Mouse (Mus musculus) urinary bladder, postnatal 36 days (tissue): ENCODE measurements around the gene Fancg.

Source experiments
- DNase-seq, 2 experiments: peaks; one replicate each; pipeline ENCODE4 v3.0.0; 2022; ENCODE audit warnings: low spot score in 2 of 2, mixed read lengths in 1 of 2

Fancg gene

DNA sequence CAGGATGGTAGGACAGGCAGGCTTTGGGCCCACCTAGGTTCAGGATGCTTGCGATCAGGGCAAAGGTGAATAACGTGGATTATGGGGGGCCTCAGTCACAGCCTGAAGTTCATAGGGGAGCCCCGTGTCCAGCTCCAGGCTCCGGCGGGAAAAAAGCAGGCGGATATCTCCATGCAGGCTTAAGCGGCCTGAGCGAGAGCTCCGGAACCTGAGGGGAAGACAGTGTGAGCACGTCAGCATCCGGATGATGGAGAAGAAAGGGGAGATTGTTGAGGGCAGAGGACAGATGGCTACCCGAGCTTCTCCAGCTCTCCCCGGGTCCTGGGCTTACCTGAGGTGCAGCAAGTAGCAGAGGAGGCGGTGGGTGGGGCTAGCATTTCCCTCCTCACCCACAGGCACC lies 23.2 kb upstream of the Fancg start:
- no peak for DNase-seq

DNA sequence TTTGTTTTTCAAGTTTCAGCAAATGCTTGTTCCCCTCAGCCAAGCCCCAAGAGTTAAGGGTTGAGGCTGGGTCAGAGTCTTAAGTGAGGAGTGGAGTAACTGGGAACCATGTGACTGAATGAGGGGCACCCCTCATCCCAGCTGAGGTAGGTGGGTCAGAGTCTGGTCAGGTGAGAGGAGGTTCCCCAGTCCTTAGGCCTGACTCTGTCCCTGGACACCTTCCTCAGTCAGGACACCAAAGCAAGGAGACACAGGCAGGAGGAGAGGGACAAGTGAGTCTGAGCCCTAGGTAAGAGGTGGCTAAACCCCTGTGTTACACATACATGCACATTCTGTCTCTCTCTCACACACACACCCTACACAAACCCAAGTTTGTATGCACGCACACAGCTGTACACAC lies 22.2 kb upstream of the Fancg start:
- DNase-seq, result no peak

DNA sequence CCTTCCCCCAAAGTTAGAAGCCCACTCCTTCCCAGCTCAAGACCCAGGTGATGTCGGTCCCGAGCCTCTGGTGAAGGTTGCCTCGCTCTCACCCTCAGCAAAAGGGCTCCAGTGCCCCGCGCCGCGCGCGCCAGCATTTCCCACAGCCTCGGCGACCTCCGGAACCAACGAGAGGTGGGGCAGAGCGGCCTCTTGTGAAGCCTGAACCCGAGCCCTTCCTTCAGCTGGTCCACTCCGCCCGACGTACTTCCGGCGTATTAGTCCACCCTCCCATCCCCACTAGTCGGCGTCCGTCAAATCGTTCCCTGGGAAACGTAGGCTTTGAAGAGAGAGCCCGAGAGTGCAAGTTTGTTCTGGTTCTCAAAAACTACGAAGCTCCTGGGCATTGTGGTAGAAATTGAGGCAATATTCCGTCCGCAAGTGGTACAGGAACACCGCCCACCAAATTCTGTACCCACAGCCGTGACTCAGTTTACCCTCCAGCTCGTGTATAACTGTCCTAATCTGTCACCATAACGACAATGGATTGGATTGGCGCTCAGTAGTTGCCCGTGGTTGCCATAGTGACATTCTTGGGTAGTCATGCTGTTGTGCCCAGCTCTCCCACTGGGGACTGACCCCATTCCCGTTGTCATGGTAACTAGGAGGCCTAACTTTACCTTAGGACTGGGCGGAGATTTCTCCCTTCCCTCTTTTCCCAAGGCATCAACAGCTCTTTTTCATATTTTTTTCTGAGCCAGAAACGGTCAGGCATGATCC lies 21.1 kb upstream of the Fancg start, which contains the start of gene Stoml2:
Stoml2 (minus strand) TSS at position 474 of the 759 bp plus-strand sequence.
- DNase-seq, result peak; percentile 84 to 92

DNA sequence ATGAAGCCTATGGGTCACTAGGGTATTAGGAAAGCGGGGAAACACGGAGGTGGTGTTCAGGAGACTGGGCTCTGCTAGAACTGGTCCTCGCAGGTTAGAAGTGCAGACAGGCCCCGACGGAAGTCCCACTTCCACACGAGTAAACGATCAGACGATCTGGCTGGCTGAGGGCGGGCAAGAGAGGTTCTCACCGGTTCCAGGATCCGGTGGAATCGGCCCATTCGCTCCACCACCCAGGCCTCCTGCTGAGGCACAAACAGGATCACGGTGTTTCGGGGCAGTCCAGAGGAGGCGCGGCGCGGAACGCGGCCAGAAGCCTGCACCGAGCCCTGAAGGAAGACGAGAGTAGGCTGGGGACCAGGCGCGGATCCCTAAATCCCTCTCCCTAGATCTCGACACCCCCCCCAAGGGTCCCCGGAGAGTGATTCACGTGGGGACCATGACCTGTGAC lies 20.5 kb upstream of the Fancg start:
- DNase-seq, result no peak

DNA sequence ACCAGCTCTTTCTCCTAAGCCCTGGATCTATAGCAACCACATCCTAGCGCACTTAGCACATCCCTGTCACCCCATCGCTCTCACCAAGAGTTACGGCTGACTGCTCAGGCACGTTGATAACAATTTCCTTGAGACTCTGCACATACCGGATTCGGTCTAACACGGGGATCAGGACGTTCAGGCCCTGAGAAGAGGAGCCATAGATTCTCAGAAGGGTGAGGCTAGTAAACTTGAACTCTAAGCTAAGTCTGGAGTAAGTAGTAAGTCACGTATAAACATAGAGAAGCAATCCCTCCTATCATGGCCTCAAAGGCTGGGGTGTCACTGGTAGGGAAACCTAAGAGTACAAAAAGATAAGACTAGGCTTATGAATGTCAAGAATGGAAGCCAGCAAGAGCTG lies 20.0 kb upstream of the Fancg start:
- DNase-seq, result no peak

DNA sequence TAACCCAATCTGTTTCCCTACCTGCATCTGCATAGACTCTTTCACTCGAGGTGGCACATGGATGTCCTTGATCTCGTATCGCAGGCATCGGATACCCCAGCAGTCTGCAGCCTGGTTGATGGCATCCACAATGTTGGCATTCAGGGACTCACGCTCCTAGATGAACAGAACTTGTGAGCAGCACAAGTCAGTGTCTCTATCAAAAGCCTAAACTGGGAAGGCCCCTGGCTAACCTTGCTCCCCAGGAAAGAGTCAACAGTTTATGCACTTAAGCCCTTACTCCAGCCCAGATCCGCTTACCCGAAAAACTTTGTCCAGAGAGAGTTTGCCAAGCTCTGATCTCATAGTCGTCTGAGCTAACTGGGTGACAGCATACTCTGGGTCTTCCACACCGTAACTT lies 19.4 kb upstream of the Fancg start:
- no peak for DNase-seq

DNA sequence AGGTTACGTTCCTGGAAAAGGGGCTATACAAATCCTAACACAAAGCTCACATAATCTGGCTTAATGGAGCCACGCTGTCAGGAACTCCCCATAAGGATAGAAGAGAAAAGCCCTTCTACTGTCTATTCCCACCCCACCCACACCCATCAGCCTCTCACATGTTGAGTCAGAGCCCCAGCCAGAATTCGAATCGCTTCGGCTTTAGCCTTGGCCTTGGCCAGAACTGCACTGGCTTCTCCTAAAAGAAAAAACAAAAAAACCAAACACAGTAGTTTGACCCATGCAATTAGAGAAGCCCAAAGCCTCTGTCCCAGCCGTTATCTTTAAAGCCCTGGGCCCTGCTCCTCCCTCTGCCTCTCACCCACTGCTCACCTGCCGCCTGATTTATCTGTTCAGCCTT lies 18.8 kb upstream of the Fancg start:
- no peak for DNase-seq

DNA sequence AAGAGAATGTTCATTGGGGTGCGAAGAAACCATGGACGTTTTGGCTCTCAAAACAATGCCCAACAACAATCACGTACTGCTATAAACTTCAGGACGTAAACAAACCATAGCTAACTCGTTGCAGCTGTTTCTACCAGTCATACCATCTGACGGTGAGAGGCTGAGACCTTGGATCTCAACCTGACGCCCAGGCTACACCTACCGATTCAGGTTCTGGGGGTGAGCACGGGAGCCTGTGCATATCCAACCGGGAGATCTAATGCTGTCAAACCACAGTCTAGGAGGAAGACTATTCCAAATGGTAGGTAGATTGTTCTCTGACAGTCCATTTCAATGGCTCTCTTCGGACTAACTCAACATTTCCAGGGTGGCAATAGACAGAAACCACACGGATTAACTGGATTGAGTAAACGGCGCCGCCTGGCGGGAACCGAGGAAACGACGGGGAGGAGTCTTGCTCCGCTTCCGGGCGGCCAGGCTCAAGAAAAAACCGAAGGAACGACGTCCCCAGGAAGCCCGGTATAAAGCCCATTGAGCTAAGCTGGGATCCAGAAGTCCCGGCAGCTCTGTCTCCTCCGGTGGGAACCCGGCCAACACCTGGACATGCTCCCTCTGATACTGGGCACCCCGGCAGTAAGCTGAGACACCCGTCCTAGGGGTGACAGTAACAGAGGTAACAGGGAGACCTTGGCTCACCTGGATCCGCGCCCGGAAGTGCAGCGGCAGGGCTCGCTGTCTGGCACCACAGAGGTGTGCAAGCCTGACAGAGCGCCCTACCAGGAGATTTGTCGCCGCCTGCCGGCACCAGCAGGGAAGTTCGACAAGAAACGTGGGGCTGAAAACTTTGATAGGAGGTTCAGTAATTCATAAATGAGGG lies 15.0 kb upstream of the Fancg start, which contains the start of gene Pigo:
Pigo (minus strand) TSS at position 736 of the 877 bp plus-strand sequence.
- peak; percentile 89 to 92 for DNase-seq

DNA sequence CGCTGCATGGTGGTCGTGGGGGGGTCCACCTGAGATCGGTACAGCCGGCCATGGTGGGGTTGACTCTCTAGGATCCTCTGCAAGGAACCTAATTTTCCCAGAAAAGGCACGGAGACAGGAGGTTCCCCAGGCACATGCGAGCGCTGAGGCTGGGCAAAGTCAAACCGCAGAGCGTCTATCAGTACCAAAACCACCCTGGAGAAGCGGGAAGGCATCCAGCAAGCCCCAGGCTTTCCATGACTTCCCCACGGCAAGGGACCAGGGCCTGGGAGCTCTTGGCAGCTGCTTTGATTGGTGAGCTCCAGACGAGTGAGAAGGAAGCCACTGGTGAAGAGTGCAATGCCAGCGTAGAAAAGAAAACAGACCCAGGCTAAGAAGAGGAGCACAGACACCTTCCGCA lies 14.4 kb upstream of the Fancg start:
- no peak for DNase-seq

DNA sequence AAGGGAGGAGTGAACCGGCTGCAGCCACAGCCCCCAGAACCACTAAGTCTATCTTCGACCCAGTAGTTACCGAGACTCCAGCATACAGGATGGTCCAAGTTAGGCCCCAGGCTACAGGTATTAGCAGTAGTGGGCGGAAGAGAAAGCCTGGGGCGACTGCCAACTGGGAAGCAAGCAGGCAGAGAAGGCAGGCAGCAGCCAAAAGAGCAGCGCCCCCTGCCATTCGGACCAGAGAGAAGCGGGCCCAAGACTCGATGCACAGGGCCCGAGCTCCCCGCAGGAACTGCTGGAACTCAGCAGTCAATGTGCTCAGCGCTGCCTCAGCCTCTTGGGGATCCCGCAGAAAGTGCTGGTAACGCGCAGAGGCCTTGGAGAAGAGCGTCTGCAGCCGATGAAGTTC lies 11.0 kb upstream of the Fancg start:
- no peak for DNase-seq

DNA sequence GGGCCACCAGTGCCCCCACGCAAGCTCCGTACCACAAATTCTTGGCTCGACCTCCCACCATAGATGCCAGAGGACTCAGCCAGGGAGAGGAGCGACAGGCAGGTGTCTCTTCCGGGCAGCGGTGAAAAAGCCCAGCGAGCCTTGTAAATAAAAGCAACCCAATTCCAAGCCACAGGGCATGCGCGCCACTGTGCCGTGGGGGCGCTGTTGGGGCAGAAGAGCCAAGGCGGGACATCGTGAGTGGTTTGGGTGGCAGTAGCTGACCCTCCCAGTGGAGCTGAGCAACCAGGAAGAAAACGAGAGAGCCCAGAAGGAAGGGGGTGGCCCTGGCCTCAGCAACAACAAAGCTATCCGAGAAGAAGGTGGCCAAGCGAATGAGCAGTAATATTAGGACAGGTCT lies 10.6 kb upstream of the Fancg start:
- no peak for DNase-seq

DNA sequence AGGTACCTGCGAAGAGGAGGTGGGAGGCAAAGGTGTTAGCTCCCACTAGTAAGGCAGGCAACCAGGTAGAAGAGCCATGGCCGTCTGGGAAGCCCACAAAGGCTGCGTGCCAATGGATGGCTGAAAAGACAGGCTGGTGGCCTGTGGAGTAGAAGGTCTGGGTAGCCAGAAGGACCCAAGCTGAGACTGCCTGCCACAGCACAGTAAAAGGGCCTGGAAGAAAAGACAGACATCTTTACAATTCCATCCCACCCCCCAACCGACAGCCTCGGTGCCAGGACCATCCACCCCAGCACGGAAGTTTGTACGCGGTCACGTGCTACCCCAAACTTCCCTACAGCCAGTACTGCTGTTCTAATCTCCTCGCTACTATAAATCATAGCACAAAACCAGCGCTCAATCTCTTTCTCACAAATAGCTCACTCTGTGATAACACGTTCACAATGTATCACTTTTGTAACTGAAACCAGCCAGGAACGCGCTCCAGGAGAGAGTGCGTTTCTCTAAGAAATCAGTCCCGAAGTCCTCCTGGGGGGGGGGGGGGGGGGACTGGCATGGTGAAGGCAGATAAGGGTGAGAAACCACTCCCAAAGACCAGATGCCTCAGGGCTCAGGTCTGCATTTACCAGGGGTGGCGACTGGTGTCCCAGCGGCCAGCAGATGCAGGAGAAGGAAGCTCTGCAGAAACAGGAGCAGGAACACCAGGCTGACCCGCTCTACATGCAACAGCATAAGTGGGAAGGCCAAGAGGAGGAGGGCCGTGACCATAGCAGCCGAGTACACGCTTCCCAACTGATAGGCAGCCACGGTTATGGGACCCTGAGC lies 9.5 kb upstream of the Fancg start:
- DNase-seq, result no peak

DNA sequence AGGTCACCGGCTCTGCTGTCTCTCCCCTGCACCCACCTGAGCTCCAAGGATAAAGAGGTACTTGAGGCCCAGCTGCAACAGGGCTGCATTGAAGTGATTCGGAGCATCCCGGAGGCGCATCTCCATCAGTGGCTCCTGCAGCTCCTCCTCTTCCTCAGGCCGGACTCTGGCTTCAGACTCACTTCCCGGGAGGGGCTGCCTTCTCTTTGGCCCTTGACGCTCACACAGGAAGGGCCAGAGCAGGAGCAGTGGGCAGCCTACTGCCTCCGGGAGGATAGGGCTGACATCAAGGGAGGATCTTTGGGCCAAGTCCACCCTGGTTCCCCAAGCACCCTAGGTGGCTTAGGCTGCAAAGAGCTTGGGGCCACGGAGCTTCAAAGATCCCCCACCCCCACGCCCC lies 8.9 kb upstream of the Fancg start:
- no peak for DNase-seq

DNA sequence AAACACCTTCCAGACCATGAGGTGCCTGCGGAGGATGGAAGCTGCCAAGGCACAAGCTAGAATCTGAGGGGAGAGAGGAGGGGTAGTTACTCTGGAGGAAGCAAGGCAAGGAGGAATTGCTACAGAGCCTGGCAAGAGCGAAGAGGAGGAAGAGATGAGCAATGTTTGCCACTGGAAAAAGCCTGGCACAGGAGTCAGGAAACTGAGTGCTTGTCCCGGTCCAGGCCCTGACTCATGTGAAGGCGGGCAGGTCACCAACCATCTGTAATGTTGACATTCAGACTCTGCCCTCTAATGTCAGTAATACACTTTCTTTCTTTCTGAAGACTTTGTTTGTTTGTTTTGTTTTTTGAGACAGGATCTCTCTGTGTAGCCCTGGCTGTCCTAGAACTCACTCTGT lies 7.8 kb upstream of the Fancg start:
- no peak for DNase-seq

DNA sequence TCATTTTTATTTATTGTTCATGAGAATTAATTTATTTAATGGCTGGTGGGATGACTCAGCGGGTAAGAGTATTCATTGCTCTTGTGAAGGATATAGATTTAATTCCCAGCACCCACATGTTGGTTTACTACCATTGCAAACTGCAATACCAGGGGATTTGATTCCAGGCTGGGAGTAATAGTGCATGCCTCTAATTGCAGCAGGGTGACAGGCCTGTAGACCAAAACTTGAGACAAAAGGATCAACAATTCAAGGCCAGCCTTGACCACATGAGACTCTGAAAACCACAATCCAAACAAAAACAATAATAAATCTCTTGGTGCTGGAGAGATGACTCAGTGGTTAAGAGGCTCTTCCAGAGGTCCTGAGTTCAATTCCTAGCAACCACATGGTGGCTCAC lies 1.8 kb upstream of the Fancg start:
- DNase-seq, result no peak

DNA sequence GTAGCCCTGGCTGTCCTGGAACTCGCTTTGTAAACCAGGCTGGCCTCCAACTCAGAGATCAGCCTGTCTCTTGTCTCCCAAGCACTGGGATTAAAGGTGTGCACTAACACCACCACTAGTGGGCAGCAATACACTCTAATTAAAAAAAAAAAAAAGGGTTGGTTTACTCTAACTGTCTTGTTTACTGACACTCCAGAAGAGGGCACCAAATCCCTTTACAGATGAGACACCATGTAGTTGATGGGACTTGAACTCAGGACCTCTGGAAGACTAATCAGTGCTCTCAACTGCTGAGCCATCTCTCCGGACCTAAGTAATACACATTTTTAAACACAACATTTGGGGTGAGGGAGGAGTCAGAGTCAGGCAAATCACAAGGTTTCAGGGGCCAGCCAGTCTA lies 4.5 kb downstream of the Fancg start:
- no peak for DNase-seq

DNA sequence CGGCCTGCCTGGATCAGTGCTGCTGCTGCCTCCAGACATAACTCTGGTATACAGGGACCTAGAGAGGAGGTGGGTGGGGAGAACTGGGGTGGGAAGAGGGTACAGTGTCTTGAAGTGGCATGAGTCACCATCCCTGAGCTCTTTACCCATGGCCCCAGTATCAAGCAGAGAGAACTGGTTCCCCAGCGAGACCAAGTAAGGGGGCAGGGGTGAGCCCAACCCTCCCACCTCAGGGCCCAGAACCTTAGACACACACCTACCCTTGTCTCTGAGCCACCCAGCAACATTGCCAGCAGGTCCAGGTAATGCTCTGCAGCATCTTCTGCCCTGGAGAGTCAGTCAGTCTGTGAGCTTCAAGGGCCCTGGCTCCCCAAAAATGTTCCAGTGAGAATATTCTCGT lies 5.4 kb downstream of the Fancg start:
- DNase-seq, result no peak

DNA sequence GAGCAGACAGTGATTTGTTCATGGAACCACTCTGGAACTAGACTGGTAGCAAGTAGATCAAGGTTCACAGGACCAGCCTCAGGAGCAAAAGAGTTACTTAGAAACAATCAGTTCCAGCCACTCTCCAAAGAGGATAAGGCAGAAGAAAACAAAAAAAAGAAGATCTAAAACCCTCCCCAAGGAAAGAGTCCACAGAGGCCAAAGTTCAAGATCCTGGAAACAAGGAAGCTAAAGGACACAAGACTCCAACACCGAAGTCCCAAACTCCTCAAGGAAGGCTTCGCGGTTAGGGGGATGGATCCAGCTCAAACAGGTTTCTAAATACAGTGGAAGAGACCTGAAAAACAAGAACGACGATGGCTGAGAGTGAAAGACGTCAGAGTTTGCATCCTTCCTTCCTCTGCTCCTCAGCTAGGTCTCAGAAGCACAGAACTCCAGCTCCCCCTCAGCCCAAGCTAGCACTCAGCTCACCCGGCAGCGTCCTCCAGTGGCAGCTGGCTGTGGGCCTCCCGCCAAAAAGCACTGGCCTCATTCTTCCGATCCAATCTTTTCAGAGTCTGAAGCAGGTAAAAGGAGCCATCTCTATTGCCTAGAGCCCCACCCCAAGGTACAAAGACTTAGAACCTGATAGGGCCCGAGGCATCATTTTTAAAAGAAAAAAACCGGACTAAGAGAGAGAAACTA lies 7.4 kb downstream of the Fancg start:
- DNase-seq, result no peak

DNA sequence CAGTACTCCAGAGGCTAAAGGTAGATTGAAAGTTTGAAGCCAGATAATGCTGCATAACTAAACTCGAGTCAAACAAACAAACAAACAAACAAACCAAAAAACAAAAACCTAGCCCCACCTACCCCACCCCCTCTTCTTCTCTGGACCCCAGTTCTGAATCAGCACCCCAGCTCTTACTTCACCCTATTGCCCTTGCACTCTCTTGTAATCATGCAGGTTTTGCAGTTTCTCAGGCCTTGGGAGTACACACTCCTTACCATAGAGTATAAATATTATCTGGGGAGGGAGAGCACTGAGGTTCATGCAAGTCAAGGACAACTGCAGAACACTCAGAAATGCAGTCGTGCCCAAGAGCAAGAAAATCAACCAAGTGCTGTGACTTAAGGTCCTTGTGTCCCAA lies 9.0 kb downstream of the Fancg start:
- no peak for DNase-seq

DNA sequence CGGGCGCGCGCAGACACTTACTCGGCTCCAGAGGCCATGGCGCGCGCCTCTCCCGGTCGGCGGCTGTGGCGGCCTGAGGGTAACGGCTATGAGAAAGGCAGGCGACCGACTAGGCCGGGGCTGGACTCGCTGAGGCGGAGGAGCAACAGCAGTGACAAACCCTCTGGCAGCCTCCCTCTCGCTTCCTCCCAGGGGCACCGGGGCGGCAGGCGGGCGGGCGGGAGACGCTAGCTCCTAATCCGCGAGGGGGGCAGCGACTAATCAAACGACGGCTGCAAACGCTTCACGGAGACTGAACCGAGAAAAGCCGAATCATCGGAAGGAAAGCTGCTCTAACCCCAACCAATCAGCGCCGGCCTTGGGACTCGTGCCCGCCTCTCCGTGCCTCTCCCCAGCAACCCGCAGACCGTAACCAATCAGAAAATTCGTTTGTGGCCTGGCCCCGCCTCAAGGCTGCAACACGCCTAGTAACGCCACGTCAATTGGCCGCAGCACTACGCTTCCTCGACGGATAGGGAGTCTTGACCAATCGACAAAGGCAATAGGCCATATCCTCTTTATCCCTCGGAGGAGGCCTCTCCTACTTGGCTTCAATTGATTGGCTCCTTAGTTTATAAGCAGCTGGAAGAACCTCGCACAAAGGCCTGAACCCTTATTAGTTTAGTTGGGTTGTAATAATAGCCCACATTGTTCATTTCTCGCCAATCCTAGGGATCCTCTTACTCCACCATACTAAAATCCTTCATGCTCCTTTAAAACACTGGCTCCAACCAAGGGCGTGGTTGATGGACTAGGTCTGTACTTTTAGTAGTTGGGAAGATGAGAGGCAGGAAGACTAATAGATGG lies 9.9 kb downstream of the Fancg start, which contains the start of gene Vcp:
Vcp (minus strand) TSS at position 367 of the 846 bp plus-strand sequence.
- peak; percentile 99 for DNase-seq
